Mouse (Mus musculus) liver, embryonic 14.5 days (tissue): ENCODE data around the gene Alg9.
A peak's percentile ranks its signal among the peaks of the same experiment; 100 is the strongest.

Experiments used
- CTCF ChIP-seq: IDR thresholded peaks from 2 replicates; pipeline ENCODE4 v1.5.1; 2016; ENCODE audit warnings: antibody characterized with exemption, low read depth, control low read depth
- EP300 ChIP-seq: IDR thresholded peaks from 2 replicates; pipeline ENCODE4 v1.6.1; 2016; ENCODE audit warnings: antibody characterized with exemption, low read depth

- TF ChIP-seq CTCF (peak; percentile 45), EP300 (no peak)
Observed at GRCm38 (mm10) chr9:50852634-50853349, 78.0 kb downstream of the Alg9 start.
